Mouse (Mus musculus): ENCODE results near the gene Ceacam19. TPM values are rescaled to one million over a fixed set of nuclear protein-coding genes. Genes with fewer than 3 reads are reported as not detected.

Ceacam19 gene
- polyA plus RNA-seq, 1 experiment: 0.30 TPM

DNA sequence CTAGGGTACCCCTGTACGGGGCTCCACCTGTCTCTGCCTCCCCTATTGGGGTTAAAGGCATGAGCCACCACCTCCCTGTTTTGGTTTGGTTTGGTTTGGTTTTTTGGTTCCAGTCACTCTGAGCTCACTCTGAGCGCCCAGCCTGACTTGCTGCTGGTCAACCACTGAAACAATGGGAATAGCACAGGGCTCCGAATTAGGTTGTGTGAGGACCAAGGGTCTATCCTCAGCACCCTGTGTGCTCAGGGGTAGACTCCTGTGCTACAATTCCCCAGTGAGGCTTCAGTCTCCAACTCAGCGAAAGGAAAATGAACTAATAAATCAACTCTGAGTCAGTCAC lies 32.4 kb upstream of the Ceacam19 start:
- WGBS: 37% methylated on average over 4 of the region's 4 CpGs
- Histone ChIP-seq H3K4me1 (replicated peaks; ENCODE audit: control insufficient read depth, insufficient read depth, low read length) (peaks cover 40% of the 10 kb centered on the region), H3K27me3 (ENCODE audit: control insufficient read depth, insufficient read depth, low read length) (no peaks in the 10 kb centered on the region), H3K36me3 (ENCODE audit: control insufficient read depth, insufficient read depth, low read length) (peaks cover 31% of the 10 kb centered on the region), H3K27ac (ENCODE audit: control insufficient read depth, insufficient read depth, low read length) (peak overlapping the region; percentile 38; the same call in 1 of the 2 replicates), H3K4me3 (ENCODE audit: control insufficient read depth, insufficient read depth, low read length) (peak overlapping the region; percentile 80)
- TF ChIP-seq CTCF (IDR thresholded peaks at IDR 0.05; ENCODE audit: borderline replicate concordance, control insufficient read depth, extremely low read depth, insufficient read depth, low read length, poor library complexity): no peak
- TF ChIP-seq POLR2A (IDR thresholded peaks at IDR 0.05; ENCODE audit: control insufficient read depth, extremely low read depth, insufficient read depth, low read length, poor library complexity): no peak
- no peak for DNase-seq

DNA sequence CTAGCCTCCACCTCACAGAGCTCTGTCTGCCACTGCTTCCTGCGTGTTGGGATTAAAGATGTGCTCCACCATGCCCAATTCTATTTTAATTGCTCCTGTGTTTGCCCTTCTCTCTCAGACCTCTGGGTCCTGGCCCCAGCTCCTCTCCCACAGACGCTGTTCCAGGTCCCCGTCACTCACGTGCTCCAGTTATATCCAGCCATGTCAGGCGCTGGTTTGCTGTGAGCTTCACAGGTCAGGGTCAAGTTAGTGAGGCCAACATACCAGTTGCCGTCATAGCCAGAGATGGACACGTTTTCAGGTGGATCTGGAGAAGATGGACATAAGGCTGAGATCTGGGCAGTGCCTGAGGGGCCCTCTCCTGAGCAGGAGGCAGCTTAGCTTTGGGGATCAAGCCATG lies 26.8 kb upstream of the Ceacam19 start:
- no peak for TF ChIP-seq CTCF (IDR thresholded peaks at IDR 0.05; ENCODE audit: borderline replicate concordance, control insufficient read depth, extremely low read depth, insufficient read depth, low read length, poor library complexity)
- TF ChIP-seq POLR2A (IDR thresholded peaks at IDR 0.05; ENCODE audit: control insufficient read depth, extremely low read depth, insufficient read depth, low read length, poor library complexity): no peak
- H3K27ac ChIP-seq (ENCODE audit: control insufficient read depth, insufficient read depth, low read length): peak overlapping the region; percentile 10; the same call in 1 of the 2 replicates
- H3K27me3 ChIP-seq (ENCODE audit: control insufficient read depth, insufficient read depth, low read length): no peaks in the 10 kb centered on the region
- no peak for DNase-seq
- 94% methylated on average over 7 of the region's 7 CpGs for WGBS
- peaks cover 59% of the 10 kb centered on the region for H3K36me3 ChIP-seq (ENCODE audit: control insufficient read depth, insufficient read depth, low read length)
- H3K4me3 ChIP-seq (ENCODE audit: control insufficient read depth, insufficient read depth, low read length): no peak overlapping the region
- peaks cover 30% of the 10 kb centered on the region for H3K4me1 ChIP-seq (replicated peaks; ENCODE audit: control insufficient read depth, insufficient read depth, low read length)

- H3K4me3 ChIP-seq (ENCODE audit: control insufficient read depth, insufficient read depth, low read length): no peak overlapping the region
- no peaks in the 10 kb centered on the region for H3K27me3 ChIP-seq (ENCODE audit: control insufficient read depth, insufficient read depth, low read length)
- H3K4me1 ChIP-seq (replicated peaks; ENCODE audit: control insufficient read depth, insufficient read depth, low read length): peaks cover 24% of the 10 kb centered on the region
- peak overlapping the region; percentile 97 for H3K27ac ChIP-seq (ENCODE audit: control insufficient read depth, insufficient read depth, low read length)
- TF ChIP-seq CTCF (IDR thresholded peaks at IDR 0.05; ENCODE audit: borderline replicate concordance, control insufficient read depth, extremely low read depth, insufficient read depth, low read length, poor library complexity) (peak; percentile 33; the same call in 1 of the 2 replicates), POLR2A (IDR thresholded peaks at IDR 0.05; ENCODE audit: control insufficient read depth, extremely low read depth, insufficient read depth, low read length, poor library complexity) (0 out of 2 replicates have a peak, but pooled peaks have one; percentile 4)
- peaks cover 61% of the 10 kb centered on the region for H3K36me3 ChIP-seq (ENCODE audit: control insufficient read depth, insufficient read depth, low read length)
- peak; percentile 62 for DNase-seq
- 55% methylated on average over 23 of the region's 23 CpGs for WGBS
These were observed 24.1 kb upstream of the Ceacam19 start for GRCm38 (mm10) chr7:19911695-19912524.

DNA sequence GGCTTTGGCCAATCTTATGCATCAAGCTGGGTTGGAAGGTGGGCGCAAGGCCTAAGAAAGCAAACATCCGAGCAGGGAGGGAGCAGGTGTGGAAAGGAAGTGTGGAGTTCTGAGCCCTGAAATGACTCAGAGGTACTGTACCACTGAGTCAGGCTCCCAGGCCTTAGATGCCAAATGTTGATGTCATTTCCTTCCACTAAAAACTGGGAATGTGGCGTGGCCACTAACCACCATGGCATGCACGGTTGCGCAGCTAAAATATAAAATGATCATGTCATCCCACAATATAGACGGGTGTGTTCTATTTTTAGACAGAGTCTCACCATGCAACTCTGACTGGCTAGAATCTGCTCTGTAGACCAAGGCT lies 23.5 kb upstream of the Ceacam19 start:
- H3K4me1 ChIP-seq (replicated peaks; ENCODE audit: control insufficient read depth, insufficient read depth, low read length): peaks cover 24% of the 10 kb centered on the region
- H3K36me3 ChIP-seq (ENCODE audit: control insufficient read depth, insufficient read depth, low read length): peaks cover 61% of the 10 kb centered on the region
- whole genome bisulfite sequencing: 77% methylated on average over 6 of the region's 6 CpGs
- DNase-seq: no peak
- H3K27me3 ChIP-seq (ENCODE audit: control insufficient read depth, insufficient read depth, low read length): no peaks in the 10 kb centered on the region
- TF ChIP-seq CTCF (IDR thresholded peaks at IDR 0.05; ENCODE audit: borderline replicate concordance, control insufficient read depth, extremely low read depth, insufficient read depth, low read length, poor library complexity) (no peak), POLR2A (IDR thresholded peaks at IDR 0.05; ENCODE audit: control insufficient read depth, extremely low read depth, insufficient read depth, low read length, poor library complexity) (no peak)
- no peak overlapping the region for H3K4me3 ChIP-seq (ENCODE audit: control insufficient read depth, insufficient read depth, low read length)
- H3K27ac ChIP-seq (ENCODE audit: control insufficient read depth, insufficient read depth, low read length): peak overlapping the region; percentile 97

DNA sequence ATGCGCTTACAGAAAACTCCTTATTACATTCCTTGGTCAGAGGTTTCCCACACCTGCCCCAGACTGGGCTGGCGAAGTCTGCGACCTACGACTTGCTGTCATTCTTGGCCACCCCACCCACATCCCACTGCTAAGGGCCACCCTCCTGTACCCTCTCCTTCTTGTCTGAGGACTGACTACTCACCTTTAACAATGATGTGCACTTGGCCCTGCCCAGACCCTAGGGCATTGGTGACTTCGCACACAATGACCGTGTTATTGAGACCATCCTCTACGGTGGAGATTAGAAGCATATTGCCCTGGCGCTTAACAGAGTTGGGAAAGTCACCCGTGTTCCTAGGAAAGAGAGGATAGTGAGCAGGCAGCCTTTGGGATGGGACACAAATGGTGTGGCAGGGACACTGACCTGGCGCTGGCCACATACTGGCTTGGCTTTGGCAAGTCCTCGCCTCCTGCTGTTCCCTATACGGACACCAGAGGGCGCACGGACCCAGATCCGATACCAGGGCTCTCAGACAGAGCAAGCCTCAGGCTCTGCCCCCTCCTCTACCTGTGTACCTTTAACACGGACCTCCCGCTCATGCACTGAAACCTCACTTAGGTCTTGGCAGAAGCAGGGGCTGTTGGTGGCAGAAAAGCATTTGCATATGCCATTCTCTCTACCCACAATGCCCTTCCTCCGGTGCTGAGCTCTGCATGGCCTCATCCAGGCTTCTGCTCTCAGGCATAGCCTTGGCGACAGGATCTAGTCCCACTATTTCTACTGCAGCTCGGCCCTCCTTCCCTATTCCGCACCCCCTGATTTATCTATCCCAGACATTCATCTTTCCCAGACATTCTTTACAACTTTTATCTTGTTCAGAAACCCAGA lies 22.9 kb upstream of the Ceacam19 start:
- WGBS: 59% methylated on average over 21 of the region's 21 CpGs
- Histone ChIP-seq H3K4me1 (replicated peaks; ENCODE audit: control insufficient read depth, insufficient read depth, low read length) (peaks cover 22% of the 10 kb centered on the region), H3K36me3 (ENCODE audit: control insufficient read depth, insufficient read depth, low read length) (peaks cover 56% of the 10 kb centered on the region), H3K27ac (ENCODE audit: control insufficient read depth, insufficient read depth, low read length) (peak overlapping the region; percentile 97), H3K4me3 (ENCODE audit: control insufficient read depth, insufficient read depth, low read length) (no peak overlapping the region), H3K27me3 (ENCODE audit: control insufficient read depth, insufficient read depth, low read length) (no peaks in the 10 kb centered on the region)
- DNase-seq: peak; percentile 88
- TF ChIP-seq CTCF (IDR thresholded peaks at IDR 0.05; ENCODE audit: borderline replicate concordance, control insufficient read depth, extremely low read depth, insufficient read depth, low read length, poor library complexity) (peak; percentile 92), POLR2A (IDR thresholded peaks at IDR 0.05; ENCODE audit: control insufficient read depth, extremely low read depth, insufficient read depth, low read length, poor library complexity) (no peak)

DNA sequence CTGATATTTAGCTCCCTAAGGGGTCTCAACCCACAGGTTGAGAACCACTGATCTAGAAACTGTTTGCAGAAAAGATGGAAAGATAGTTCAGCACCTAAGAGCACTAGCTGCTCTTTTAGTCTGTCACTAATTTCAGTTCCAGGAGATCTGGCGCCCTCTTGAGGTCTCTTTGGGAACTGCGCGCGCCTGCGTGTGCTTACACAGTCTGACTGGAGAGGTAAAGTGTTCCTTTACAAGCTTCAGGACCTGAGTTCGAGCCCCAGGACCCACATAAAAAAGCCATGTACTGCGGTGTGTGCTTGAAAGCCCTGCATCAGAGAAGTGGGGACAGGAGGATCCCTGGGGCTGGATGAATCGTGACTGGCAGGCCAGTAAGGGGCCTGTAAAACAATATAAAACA lies 2.1 kb upstream of the Ceacam19 start:
- DNase-seq: peak; percentile 70
- no peaks in the 10 kb centered on the region for H3K4me1 ChIP-seq (replicated peaks; ENCODE audit: control insufficient read depth, insufficient read depth, low read length)
- no peak overlapping the region for H3K27ac ChIP-seq (ENCODE audit: control insufficient read depth, insufficient read depth, low read length)
- no peaks in the 10 kb centered on the region for H3K27me3 ChIP-seq (ENCODE audit: control insufficient read depth, insufficient read depth, low read length)
- no peaks in the 10 kb centered on the region for H3K36me3 ChIP-seq (ENCODE audit: control insufficient read depth, insufficient read depth, low read length)
- TF ChIP-seq POLR2A (IDR thresholded peaks at IDR 0.05; ENCODE audit: control insufficient read depth, extremely low read depth, insufficient read depth, low read length, poor library complexity) (no peak), CTCF (IDR thresholded peaks at IDR 0.05; ENCODE audit: borderline replicate concordance, control insufficient read depth, extremely low read depth, insufficient read depth, low read length, poor library complexity) (peak; percentile 74; the same call in 1 of the 2 replicates)
- 36% methylated on average over 8 of the region's 8 CpGs for WGBS
- H3K4me3 ChIP-seq (ENCODE audit: control insufficient read depth, insufficient read depth, low read length): no peak overlapping the region

All from thymus, adult 2 months (tissue).